Comparison of ENCODE assay signal across 8 mouse cellular contexts in genomic region chr6:134566818-134567485, GRCm38 (mm10). TPM values are rescaled to one million over a fixed set of nuclear protein-coding genes. Genes with fewer than 3 reads are reported as not detected.
DNase-seq lines count a peak whose midpoint lies in the region; ATAC-seq and TF ChIP-seq lines count a peak whose summit lies in the region.

TSS of gene Lrp6 (minus strand) at chr6:134566965.

- H3K4me1 ChIP-seq in embryonic facial prominence, embryonic 13.5 days: peaks cover 13% of the 10 kb centered on the region
- peaks cover 19% of the 10 kb centered on the region for H3K4me1 ChIP-seq in kidney, embryonic 14.5 days (ENCODE audit: control insufficient read depth, insufficient read depth, low read length)
- peaks cover 11% of the 10 kb centered on the region for H3K4me1 ChIP-seq in limb, embryonic 14.5 days (ENCODE audit: control insufficient read depth, insufficient read depth, low read length)
- peaks cover 15% of the 10 kb centered on the region for H3K4me1 ChIP-seq in midbrain, embryonic 16.5 days (ENCODE audit: control insufficient read depth, insufficient read depth, low read length)
- peaks cover 4% of the 10 kb centered on the region for H3K4me1 ChIP-seq in spleen, adult 2 months (ENCODE audit: control insufficient read depth, insufficient read depth, insufficient read length)

- H3K4me3 ChIP-seq in embryonic facial prominence, embryonic 13.5 days: peak within 1 kb of the TSS; percentile 94
- H3K4me3 ChIP-seq in kidney, embryonic 14.5 days (ENCODE audit: low read length): peak within 1 kb of the TSS; percentile 97
- peak within 1 kb of the TSS; percentile 88 for H3K4me3 ChIP-seq in limb, embryonic 14.5 days (replicated peaks; ENCODE audit: low read length)
- H3K4me3 ChIP-seq in midbrain, embryonic 16.5 days (ENCODE audit: low read depth, low read length): peak within 1 kb of the TSS; percentile 92
- H3K4me3 ChIP-seq in spleen, adult 2 months (ENCODE audit: extremely low read depth, insufficient read depth, insufficient read length): peak within 1 kb of the TSS; percentile 73

- TF ChIP-seq POLR2A in limb, embryonic 14.5 days (IDR thresholded peaks at IDR 0.05; ENCODE audit: borderline replicate concordance, extremely low read depth, insufficient read depth, insufficient read length): peak; percentile 56; the same call in 1 of the 2 replicates
- TF ChIP-seq POLR2A in spleen, adult 2 months (IDR thresholded peaks at IDR 0.05; ENCODE audit: low read depth, low read length): peak; percentile 4; the same call in 1 of the 2 replicates

- no peak for TF ChIP-seq CTCF in spleen, adult 2 months (IDR thresholded peaks at IDR 0.05; ENCODE audit: extremely low read depth, insufficient read depth, insufficient read length, insufficient replicate concordance)

- under 1% methylated on average over 93 of the region's 99 CpGs for WGBS in embryonic facial prominence, embryonic 13.5 days
- under 1% methylated on average over 64 of the region's 99 CpGs for WGBS in kidney, embryonic 14.5 days
- whole genome bisulfite sequencing in limb, embryonic 14.5 days: under 1% methylated on average over 52 of the region's 99 CpGs
- under 1% methylated on average over 72 of the region's 99 CpGs for WGBS in midbrain, embryonic 16.5 days
- under 1% methylated on average over 86 of the region's 99 CpGs for WGBS in spleen, adult 2 months

- no peaks in the 10 kb centered on the region for H3K27me3 ChIP-seq in embryonic facial prominence, embryonic 13.5 days
- no peaks in the 10 kb centered on the region for H3K27me3 ChIP-seq in kidney, embryonic 14.5 days (ENCODE audit: control insufficient read depth, insufficient read depth, low read length)
- no peaks in the 10 kb centered on the region for H3K27me3 ChIP-seq in limb, embryonic 14.5 days (ENCODE audit: control insufficient read depth, insufficient read depth, low read length)
- no peaks in the 10 kb centered on the region for H3K27me3 ChIP-seq in midbrain, embryonic 16.5 days (ENCODE audit: control insufficient read depth, insufficient read depth, low read depth, low read length)
- H3K27me3 ChIP-seq in spleen, adult 2 months (ENCODE audit: control insufficient read depth, insufficient read depth, low read length): no peaks in the 10 kb centered on the region

- H3K9ac ChIP-seq in embryonic facial prominence, embryonic 13.5 days: peak within 1 kb of the TSS; percentile 99
- H3K9ac ChIP-seq in kidney, embryonic 14.5 days (ENCODE audit: low read depth, low read length): peak within 1 kb of the TSS; percentile 99
- peak within 1 kb of the TSS; percentile 99 for H3K9ac ChIP-seq in limb, embryonic 14.5 days (ENCODE audit: low read depth, low read length, severe bottlenecking)
- peak within 1 kb of the TSS; percentile 99 for H3K9ac ChIP-seq in midbrain, embryonic 16.5 days (ENCODE audit: low read depth, low read length)

- peak within 1 kb of the TSS; percentile 99 for H3K27ac ChIP-seq in embryonic facial prominence, embryonic 13.5 days
- H3K27ac ChIP-seq in kidney, embryonic 14.5 days (ENCODE audit: low read depth, low read length): peak within 1 kb of the TSS; percentile 99
- H3K27ac ChIP-seq in limb, embryonic 14.5 days (replicated peaks; ENCODE audit: low read depth, low read length): peak within 1 kb of the TSS; percentile 99
- H3K27ac ChIP-seq in midbrain, embryonic 16.5 days (ENCODE audit: low read length): peak within 1 kb of the TSS; percentile 100
- peak within 1 kb of the TSS; percentile 90 for H3K27ac ChIP-seq in spleen, adult 2 months (ENCODE audit: insufficient read depth, low read length)

- H3K9me3 ChIP-seq in embryonic facial prominence, embryonic 13.5 days: no peaks in the 10 kb centered on the region
- no peaks in the 10 kb centered on the region for H3K9me3 ChIP-seq in kidney, embryonic 14.5 days (ENCODE audit: control insufficient read depth, low read length)
- 0 out of 2 replicates have a peak, but pooled peaks cover 5% of the 10 kb centered on the region for H3K9me3 ChIP-seq in limb, embryonic 14.5 days (ENCODE audit: control insufficient read depth, low read length)
- H3K9me3 ChIP-seq in midbrain, embryonic 16.5 days (replicated peaks; ENCODE audit: control insufficient read depth, low read length, poor library complexity, severe bottlenecking): no peaks in the 10 kb centered on the region

- peak within 1 kb of the TSS; percentile 81 for H3K4me2 ChIP-seq in embryonic facial prominence, embryonic 13.5 days
- H3K4me2 ChIP-seq in kidney, embryonic 14.5 days (replicated peaks; ENCODE audit: low read depth, low read length): peak within 1 kb of the TSS; percentile 77
- H3K4me2 ChIP-seq in limb, embryonic 14.5 days (replicated peaks; ENCODE audit: low read depth, low read length, severe bottlenecking): peak within 1 kb of the TSS; percentile 67
- H3K4me2 ChIP-seq in midbrain, embryonic 16.5 days (ENCODE audit: low read length): peak within 1 kb of the TSS; percentile 94

- H3K36me3 ChIP-seq in embryonic facial prominence, embryonic 13.5 days: no peaks in the 10 kb centered on the region
- H3K36me3 ChIP-seq in kidney, embryonic 14.5 days (ENCODE audit: control insufficient read depth, insufficient read depth, low read length): no peaks in the 10 kb centered on the region
- H3K36me3 ChIP-seq in limb, embryonic 14.5 days (ENCODE audit: control insufficient read depth, insufficient read depth, low read length): no peaks in the 10 kb centered on the region
- no peaks in the 10 kb centered on the region for H3K36me3 ChIP-seq in midbrain, embryonic 16.5 days (ENCODE audit: control insufficient read depth, insufficient read depth, low read length)
- no peaks in the 10 kb centered on the region for H3K36me3 ChIP-seq in spleen, adult 2 months (ENCODE audit: control insufficient read depth, insufficient read depth, low read length)

- DNase-seq in 416B (ENCODE audit: low read depth): peak; percentile 78
- peak; percentile 86 to 91 for DNase-seq in adrenal gland, postnatal 36 days
- peak; percentile 84 to 87 for DNase-seq in heart, adult 9 months (ENCODE audit: low spot score in 2 of 2)
- peak; percentile 85 for DNase-seq in limb, embryonic 14.5 days (ENCODE audit: low spot score)
- DNase-seq in spleen, adult 2 months (ENCODE audit: low read depth in 1 of 2, low spot score in 2 of 2): peak; percentile 68 to 71

- ATAC-seq in embryonic facial prominence, embryonic 13.5 days (ENCODE audit: insufficient number of reproducible peaks, insufficient read depth, low FRiP score, low TSS enrichment, low read depth): peak; percentile 91
- ATAC-seq in kidney, embryonic 14.5 days (ENCODE audit: low FRiP score, low TSS enrichment): peak; percentile 93
- peak; percentile 94 for ATAC-seq in limb, embryonic 14.5 days (ENCODE audit: low FRiP score, low read depth)
- ATAC-seq in midbrain, embryonic 16.5 days: peak; percentile 93

RNA-seq across cellular contexts. Expression of gene Lrp6, which starts in this region (rescaled TPM):
- 10 to 100 TPM; 91.4 to 97.7 TPM for total RNA-seq in adrenal gland, postnatal 36 days (2021)
- 34.2 and 43.6 TPM in 2 replicates for polyA plus RNA-seq in embryonic facial prominence, embryonic 13.5 days (2015; fragmentation: Nextera tagmentation; extraction: Ambion mirVana)
- polyA plus RNA-seq in kidney, embryonic 14.5 days (2014; fragmentation: Nextera tagmentation; extraction: Ambion mirVana): 32.6 and 49.7 TPM in 2 replicates
- polyA plus RNA-seq in limb, embryonic 14.5 days (2012; rRNA removed): 42.7 and 45.1 TPM in 2 replicates
- 39.5 and 43.5 TPM in 2 replicates for polyA plus RNA-seq in limb, embryonic 14.5 days (2014; fragmentation: Nextera tagmentation; extraction: Ambion mirVana)
- 14.4 and 16.7 TPM in 2 replicates for polyA plus RNA-seq in midbrain, embryonic 16.5 days (2015; fragmentation: Nextera tagmentation; extraction: Ambion mirVana)
- 10.8 and 14.7 TPM in 2 replicates for polyA plus RNA-seq in spleen, adult 2 months (2012; rRNA removed)

Comparison
In these comparisons a context has a peak if more than half of its experiments do, and no peak if none do; other contexts are left out.
1. Peak in every context shown above with its lines: DNase-seq, ATAC-seq, H3K4me3 ChIP-seq and H3K27ac ChIP-seq.